Mouse (Mus musculus): ENCODE measurements around the gene Gm17190.
"Not testable (repeated sequence)": the region's sequence is repeated elsewhere in the genome, so short reads cannot be mapped to it uniquely, and the experiment has no call there.

Gene Gm17190

GRCm38 (mm10) chr13:96081754-96082153, at the start of gene Gm17190:
Gene Gm17190 (plus strand): TSS chr13:96082054.
- DNase-seq (ENCODE audit: low spot score), result not testable (repeated sequence)

DNA sequence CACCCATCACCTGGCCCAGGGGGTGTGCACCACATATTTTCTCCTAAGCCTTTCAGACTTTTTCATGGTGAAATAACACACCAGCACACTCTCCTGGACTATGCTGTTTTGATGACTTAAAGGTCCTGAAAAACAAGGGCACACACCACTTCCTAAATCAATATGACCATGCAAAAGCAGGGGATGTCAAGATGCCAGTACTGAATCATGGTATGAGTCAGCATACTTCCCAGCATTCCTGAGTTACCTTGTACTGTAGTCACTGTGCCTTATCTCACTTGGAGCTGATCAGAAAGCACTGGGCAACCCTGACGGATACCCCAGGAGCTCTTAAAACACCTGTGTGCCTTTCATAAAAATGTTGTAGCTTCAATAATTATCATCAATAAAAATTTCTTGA, 42.3 kb upstream of the Gm17190 start:
- no peak for DNase-seq (ENCODE audit: low spot score)

GRCm38 (mm10) chr13:96040275-96041042, 41.4 kb upstream of the Gm17190 start:
- DNase-seq (ENCODE audit: low spot score), result no peak

- no peak for DNase-seq (ENCODE audit: low spot score)
Observed at GRCm38 (mm10) chr13:96045396-96045795, 36.5 kb upstream of the Gm17190 start.

- DNase-seq (ENCODE audit: low spot score), result no peak
Observed at GRCm38 (mm10) chr13:96052755-96053154, 29.1 kb upstream of the Gm17190 start.

DNA sequence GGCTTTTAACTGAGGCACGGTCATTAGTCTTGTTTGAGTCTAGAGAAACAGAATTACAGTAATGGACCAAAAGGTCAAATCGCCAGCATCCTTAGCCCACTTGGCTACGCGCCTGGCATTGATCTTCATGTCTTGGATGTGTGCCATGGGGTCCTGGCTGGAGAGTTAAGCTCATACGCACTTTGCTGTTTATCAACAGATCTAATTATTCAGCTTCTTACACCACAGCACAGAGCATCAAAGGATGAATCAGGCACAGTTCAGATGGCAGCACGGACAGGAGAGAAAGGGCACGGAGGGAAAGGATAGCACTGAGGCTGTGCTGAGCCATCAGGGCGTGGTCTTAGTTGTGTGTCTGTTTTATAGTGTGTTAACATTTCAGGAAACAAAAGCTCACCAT, 8.3 kb upstream of the Gm17190 start:
- no peak for DNase-seq (ENCODE audit: low spot score)

DNA sequence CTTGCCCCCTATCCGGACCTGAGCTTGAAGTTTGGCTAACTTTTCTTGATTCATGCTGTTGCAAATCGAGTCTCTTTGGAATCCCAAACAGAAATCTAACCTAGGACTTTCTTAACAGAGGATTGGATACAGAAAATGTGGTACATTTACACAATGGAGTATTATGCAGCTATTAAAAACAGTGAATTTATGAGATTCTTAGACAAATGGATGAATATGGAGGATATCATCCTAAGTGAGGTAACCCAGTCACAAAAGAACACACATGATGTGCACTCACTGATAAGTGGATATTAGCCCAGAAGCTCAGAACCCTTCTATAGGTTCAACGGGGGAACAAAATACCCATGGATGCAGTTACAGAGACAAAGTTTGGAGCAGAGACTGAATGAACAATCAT, 578 bp upstream of the Gm17190 start, which contains the start of gene Gm20075:
TSS of gene Gm20075 (minus strand) at position 101 of the 400 bp plus-strand sequence.
- not testable (repeated sequence) for DNase-seq (ENCODE audit: low spot score)

DNA sequence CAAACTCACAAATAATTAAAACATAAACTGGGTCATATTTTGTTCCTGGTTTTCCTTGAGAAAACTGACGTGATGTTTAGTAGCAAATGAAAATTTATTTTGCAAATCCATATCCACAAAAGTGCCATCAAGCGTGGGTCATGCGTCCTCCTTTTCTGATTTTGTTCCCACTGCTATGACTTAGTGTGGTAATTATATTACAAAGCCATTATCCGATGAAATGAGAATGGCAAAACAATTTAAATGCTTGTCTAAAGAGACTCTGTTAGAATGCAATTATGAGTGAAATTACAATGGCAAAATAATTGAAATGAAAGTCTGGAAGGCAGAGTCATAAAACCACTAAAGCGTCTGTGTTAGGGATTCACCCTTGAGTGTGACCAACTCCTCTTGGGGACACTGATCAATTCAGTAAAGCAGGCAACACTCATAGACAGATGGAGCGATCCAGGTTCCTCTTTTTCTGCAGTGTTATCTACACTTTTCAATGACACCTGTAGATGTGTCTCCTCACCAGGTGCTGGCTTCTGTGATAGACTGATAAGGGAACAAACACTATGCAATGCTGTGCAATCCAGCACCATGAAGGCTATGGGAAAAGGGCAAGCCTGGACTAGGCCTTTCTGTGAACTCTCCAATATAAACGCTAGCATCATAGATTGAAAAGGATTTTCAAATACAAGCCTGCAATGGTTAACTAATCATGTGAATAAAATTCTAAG, 3.9 kb downstream of the Gm17190 start:
- DNase-seq (ENCODE audit: low spot score), result no peak

- no peak for DNase-seq (ENCODE audit: low spot score)
Observed at GRCm38 (mm10) chr13:96090929-96091328, 9.1 kb downstream of the Gm17190 start.

GRCm38 (mm10) chr13:96106367-96106766, 24.5 kb downstream of the Gm17190 start:
- no peak for DNase-seq (ENCODE audit: low spot score)

- no peak for DNase-seq (ENCODE audit: low spot score)
Observed at GRCm38 (mm10) chr13:96110767-96111166, 28.9 kb downstream of the Gm17190 start.

DNA sequence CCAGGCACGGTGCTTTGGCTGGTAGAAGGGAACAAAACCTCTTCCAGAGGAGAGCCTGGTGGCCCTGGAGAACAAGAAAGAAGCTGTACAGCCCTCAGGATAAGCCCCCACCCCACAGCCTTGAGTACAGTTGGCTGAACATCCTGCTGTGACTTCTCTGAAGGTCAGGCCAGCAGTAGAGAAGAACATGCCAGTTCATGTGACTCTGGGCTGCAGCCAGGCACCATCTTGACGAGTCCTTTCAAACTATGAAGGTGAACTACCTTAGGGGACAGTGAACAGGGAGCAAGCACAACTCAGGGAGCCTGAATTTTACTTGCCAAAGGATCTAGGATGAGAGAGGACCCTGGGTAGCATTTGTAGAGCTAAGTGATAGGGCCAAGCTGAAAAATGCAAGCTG, 30.9 kb downstream of the Gm17190 start:
- DNase-seq (ENCODE audit: low spot score), result no peak

DNA sequence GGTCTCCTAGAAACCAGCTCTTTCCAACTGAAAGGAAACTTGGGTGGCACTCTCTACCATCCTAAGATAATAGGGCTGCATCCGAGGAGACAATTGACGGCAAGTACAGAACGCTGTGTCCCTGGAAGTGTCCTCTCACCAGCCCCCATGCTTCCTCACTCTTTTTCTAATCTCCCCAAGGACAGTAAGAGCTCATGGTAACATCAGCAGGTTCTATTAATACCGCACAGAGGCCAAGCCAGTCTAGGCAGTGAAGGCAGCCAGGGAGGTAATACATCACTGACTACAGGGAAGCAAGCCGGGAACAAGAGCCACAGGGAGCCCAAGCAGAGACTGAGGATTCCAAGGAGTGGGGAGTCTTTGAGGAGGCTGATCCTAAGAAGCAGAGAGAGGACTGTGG, 43.2 kb downstream of the Gm17190 start:
- DNase-seq (ENCODE audit: low spot score), result no peak

GRCm38 (mm10) chr13:96126669-96127068, 44.8 kb downstream of the Gm17190 start:
- DNase-seq (ENCODE audit: low spot score), result no peak

DNA sequence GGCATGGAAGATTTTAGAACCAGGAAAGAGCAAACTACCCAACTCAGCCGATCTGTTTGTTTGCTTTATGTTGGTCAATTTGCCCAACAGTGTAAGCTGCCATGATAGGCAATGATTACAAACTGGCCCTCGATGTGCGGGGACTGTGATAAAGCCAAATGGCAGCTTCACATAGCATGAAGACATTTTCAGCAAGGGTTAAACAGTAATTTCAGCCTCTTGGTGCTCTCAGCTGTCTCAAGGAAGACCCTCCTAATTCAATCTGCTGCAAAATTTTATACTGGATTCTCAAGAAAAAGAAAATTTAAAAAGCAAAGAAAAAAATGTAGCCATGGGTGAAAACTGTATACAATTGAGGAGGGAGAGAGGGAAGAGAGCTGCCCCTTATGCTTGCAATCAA, 47.2 kb downstream of the Gm17190 start:
- DNase-seq (ENCODE audit: low spot score), result no peak

DNA sequence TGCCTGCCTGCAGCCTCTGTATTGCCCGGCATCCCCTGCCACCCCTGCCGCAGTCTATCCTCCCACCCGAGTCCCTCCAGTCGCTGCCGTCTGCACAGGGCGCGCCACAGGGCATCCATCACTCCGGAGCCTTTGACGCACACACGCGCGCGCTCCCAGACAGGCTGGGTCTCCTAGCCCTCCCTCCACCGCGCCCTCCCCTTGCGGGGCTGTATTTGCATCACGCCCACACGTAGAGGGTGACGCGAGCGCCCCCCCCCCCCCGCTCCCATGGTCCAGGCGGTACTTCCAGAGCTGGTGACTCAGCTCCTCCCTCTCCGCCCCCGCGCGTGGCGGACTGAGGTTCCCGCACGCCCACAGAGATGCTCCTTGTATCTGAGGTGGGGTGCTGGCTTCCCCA, 49.2 kb downstream of the Gm17190 start:
- no peak for DNase-seq (ENCODE audit: low spot score)

- no peak for DNase-seq (ENCODE audit: low spot score)
Observed at GRCm38 (mm10) chr13:96131911-96132310, 50.1 kb downstream of the Gm17190 start.

DNA sequence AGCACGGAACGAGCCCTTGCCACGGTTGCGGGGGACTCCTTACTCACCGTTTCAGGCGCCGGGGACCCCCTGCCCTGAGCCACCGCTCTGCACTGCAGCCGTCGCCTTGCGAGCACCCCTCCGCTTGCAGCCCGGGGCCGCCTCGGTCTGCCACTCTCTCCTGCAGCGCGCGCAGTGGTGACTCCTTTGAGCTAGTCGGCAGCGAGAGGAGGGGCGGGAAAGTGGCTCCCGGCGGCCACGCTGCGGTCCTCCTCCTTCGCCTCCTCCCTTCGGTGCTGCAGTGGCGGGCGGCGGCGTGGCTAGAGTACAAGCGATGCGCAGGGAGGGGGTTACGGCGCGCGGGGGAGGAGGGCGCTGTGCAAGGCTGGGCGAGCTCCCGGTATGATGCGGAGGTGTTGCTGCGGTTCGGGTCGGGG, 50.6 kb downstream of the Gm17190 start, which contains the start of gene Sv2c:
TSS of gene Sv2c (minus strand) at position 177 of the 416 bp plus-strand sequence.
- no peak for DNase-seq (ENCODE audit: low spot score)

Measured in layer of hippocampus, adult 9-10 months (tissue).